Mouse (Mus musculus) forebrain, embryonic 11.5 days (tissue): Measurements from ENCODE around the gene Clrn3. TPM values are rescaled to one million over a fixed set of nuclear protein-coding genes. Genes with fewer than 3 reads are reported as not detected.

Experiments
- ATAC-seq: fragments of 200-750 bp; cut with Nextera tagmentation; replicated peaks from 2 replicates; pipeline ENCODE4 v1.8.0; 2017; ENCODE audit warnings: moderate TSS enrichment; ENCODE audit not compliant: low FRiP score
- DNase-seq: peaks from one replicate; pipeline ENCODE4 v3.0.0-alpha.2; 2017; ENCODE audit warnings: low spot score
- H3K27ac ChIP-seq: fragments of 300-500 bp; sonication (generic); 2 replicates; pipeline ENCODE4 v1.5.1; 2014; ENCODE audit warnings: low read depth, low read length
- H3K27me3 ChIP-seq: fragments of 300-500 bp; sonication (generic); 2 replicates; pipeline ENCODE4 v1.6.1; 2014; ENCODE audit warnings: mild to moderate bottlenecking, low read length, mixed read lengths; ENCODE audit not compliant: control insufficient read depth, insufficient read depth
- H3K36me3 ChIP-seq: fragments of 300-500 bp; sonication (generic); 2 replicates; pipeline ENCODE4 v1.6.1; 2014; ENCODE audit warnings: mild to moderate bottlenecking, low read length, moderate library complexity, mixed read lengths; ENCODE audit not compliant: control insufficient read depth, insufficient read depth
- H3K4me1 ChIP-seq: fragments of 300-500 bp; sonication (generic); replicated peaks from 2 replicates; pipeline ENCODE4 v1.6.1; 2014; ENCODE audit warnings: low read length, mixed read lengths; ENCODE audit not compliant: control insufficient read depth, insufficient read depth
- H3K4me2 ChIP-seq: fragments of 300-500 bp; sonication (generic); 2 replicates; pipeline ENCODE4 v1.6.1; 2014; ENCODE audit warnings: low read depth, mild to moderate bottlenecking, low read length, moderate library complexity, mixed read lengths; ENCODE audit not compliant: severe bottlenecking
- H3K4me3 ChIP-seq: fragments of 300-500 bp; sonication (generic); 2 replicates; pipeline ENCODE4 v1.5.1; 2014; ENCODE audit warnings: low read depth, low read length
- H3K9ac ChIP-seq: fragments of 300-500 bp; sonication (generic); 2 replicates; pipeline ENCODE4 v1.6.1; 2014; ENCODE audit warnings: low read length
- H3K9me3 ChIP-seq: fragments of 300-500 bp; sonication (generic); 2 replicates; pipeline ENCODE4 v1.6.1; 2016; ENCODE audit warnings: low read length, mixed read lengths; ENCODE audit not compliant: control insufficient read depth
- WGBS: fragments of 180-500 bp; shearing (Covaris S2); extraction: QIAGEN DNeasy Blood & Tissue Kit; methylation state at CpG from one replicate; pipeline ENCODE4 v1.1.7; 2014; 5-methylcytosine and 5-hydroxymethylcytosine counted together
- polyA plus RNA-seq: library from polyadenylated mRNA; unstranded; fragments of >200 nt; fragmentation: Nextera tagmentation; extraction: Ambion mirVana; gene quantifications from 2 replicates; pipeline ENCODE4 v1.2.1, GENCODE M21; 2014

Clrn3 gene
- polyA plus RNA-seq, 1 experiment from 2014 or later: not detected

DNA sequence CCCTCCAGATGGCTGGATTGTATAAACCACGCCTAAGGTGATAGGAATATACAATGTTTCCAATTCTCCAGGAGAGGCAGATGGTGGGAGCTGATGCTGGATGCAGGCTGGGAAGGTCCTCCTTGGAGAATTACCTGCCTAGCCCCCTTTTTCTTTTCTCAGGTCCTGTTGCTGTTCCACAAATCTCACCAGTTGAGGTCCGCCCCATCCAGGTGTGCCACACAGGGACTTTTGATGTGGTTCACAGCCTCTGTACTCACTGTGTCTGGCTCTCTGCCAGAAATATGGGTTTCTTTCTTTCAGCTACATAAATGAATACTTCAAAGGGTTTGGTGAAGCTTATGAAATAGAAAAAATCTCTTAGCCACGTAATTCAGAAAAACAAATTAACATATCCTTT is 13.8 kb upstream of the Clrn3 start:
- no peak overlapping the region for H3K9ac ChIP-seq
- H3K4me3 ChIP-seq: no peak overlapping the region
- no peaks in the 10 kb centered on the region for H3K36me3 ChIP-seq
- no peak overlapping the region for H3K4me2 ChIP-seq
- 81% methylated on average over 3 of the region's 3 CpGs for WGBS
- peaks cover 6% of the 10 kb centered on the region; the same call in 1 of the 2 replicates for H3K27me3 ChIP-seq
- no peak overlapping the region for H3K27ac ChIP-seq
- H3K9me3 ChIP-seq: no peaks in the 10 kb centered on the region
- no peaks in the 10 kb centered on the region for H3K4me1 ChIP-seq
- ATAC-seq (no peak), DNase-seq (no peak)

- DNase-seq: no peak
These were observed 11.0 kb upstream of the Clrn3 start for GRCm38 (mm10) chr7:135539429-135539828.

DNA sequence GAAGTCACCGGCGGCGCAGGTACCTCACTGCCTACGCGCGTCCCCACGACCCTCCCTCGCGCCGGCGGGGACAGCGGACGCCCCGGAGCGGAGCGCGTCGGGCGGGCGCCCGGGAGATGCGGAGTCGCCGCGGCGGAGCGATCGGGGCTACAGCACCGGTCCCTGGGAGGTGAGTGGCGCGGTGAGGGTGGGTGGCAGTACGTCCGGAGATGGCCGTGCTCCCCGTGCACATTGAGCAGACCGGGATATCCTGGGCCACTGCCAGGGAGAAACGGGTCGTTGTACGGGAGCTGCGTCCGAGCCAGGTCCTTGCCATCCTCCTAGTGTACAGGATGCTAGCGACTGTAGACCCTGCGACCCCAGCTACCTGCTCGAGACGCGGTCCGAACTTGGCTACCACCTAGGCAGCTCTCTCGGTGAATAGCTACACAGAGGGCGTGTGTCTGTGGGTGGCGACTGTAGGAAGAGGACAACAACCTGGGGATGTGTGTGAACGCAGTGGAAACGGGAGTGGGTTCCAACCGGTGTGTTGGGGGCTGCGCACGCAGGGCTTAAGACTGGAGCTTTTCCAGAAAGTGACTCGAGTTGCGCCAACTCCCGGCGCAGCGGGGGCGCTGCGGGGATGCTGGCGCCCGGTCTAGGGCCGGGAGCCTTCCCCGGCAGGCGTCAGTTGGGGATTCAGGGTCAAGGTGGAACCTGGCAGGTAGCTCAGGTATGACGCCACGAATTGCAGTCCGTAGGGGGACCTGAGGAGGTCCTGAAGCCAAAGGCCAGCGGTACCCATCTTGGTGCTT is 9.7 kb upstream of the Clrn3 start:
- peak overlapping the region; percentile 51 for H3K9ac ChIP-seq
- H3K4me2 ChIP-seq: peak overlapping the region; percentile 97
- H3K27me3 ChIP-seq: peaks cover 6% of the 10 kb centered on the region; the same call in 1 of the 2 replicates
- peak overlapping the region; percentile 55 for H3K4me3 ChIP-seq
- ATAC-seq (peak; percentile 79), DNase-seq (peak; percentile 62)
- no peaks in the 10 kb centered on the region for H3K4me1 ChIP-seq
- no peaks in the 10 kb centered on the region for H3K9me3 ChIP-seq
- no peaks in the 10 kb centered on the region for H3K36me3 ChIP-seq
- WGBS: 1% methylated on average over 71 of the region's 71 CpGs
- no peak overlapping the region for H3K27ac ChIP-seq

More at GRCm38 (mm10) chr7:135539429-135539828, 11.0 kb upstream of the Clrn3 start:
- H3K9me3 ChIP-seq: no peaks in the 10 kb centered on the region
- no peak for ATAC-seq
- no peaks in the 10 kb centered on the region for H3K36me3 ChIP-seq
- no peaks in the 10 kb centered on the region for H3K4me1 ChIP-seq
- H3K27ac ChIP-seq: no peak overlapping the region
- peaks cover 6% of the 10 kb centered on the region; the same call in 1 of the 2 replicates for H3K27me3 ChIP-seq
- 84% methylated on average over 2 of the region's 2 CpGs for WGBS
- H3K9ac ChIP-seq: no peak overlapping the region
- H3K4me2 ChIP-seq: no peak overlapping the region
- no peak overlapping the region for H3K4me3 ChIP-seq

DNA sequence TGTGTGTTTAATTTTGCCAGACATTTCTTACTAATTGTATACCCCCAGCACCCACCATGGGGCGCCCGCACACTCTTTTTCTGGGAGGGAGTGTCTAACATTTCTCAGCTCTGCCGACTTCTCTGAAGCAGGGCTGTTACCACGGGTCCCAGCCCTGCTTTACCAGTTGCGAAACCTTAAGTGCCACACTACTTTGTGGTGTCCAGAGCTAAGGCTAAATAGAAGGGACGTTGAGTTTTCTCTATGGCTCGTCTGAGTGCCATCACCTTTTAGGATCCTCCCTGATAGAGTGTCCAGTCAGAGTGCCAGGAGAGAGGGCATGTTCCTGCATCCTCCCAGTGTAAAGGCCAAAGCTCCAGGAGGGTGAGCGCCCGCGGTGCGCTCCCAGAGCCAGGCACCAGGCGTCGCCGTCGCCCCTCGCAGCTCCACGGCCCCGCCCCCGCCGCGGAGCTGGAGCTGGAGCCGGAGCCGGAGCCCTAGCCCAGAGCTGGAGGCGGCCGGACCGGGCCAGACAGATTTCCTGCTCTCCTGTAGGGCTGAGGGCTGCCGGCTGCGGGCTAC is 9.0 kb upstream of the Clrn3 start, which contains the start of gene Ptpre:
Gene Ptpre, plus strand, starts transcription at position 141 of the 561 bp plus-strand sequence.
- no peaks in the 10 kb centered on the region for H3K4me1 ChIP-seq
- H3K27me3 ChIP-seq: peaks cover 6% of the 10 kb centered on the region; the same call in 1 of the 2 replicates
- H3K9ac ChIP-seq: peak within 1 kb of the TSS; percentile 51
- H3K4me3 ChIP-seq: peak within 1 kb of the TSS; percentile 55
- 4% methylated on average over 27 of the region's 28 CpGs for WGBS
- H3K27ac ChIP-seq: no peak within 1 kb of the TSS
- ATAC-seq (peak; percentile 96), DNase-seq (peak; percentile 88)
- H3K9me3 ChIP-seq: no peaks in the 10 kb centered on the region
- peak within 1 kb of the TSS; percentile 97 for H3K4me2 ChIP-seq
- no peaks in the 10 kb centered on the region for H3K36me3 ChIP-seq

- 88% methylated on average over 3 of the region's 3 CpGs for WGBS
These were observed 7.5 kb upstream of the Clrn3 start for GRCm38 (mm10) chr7:135535908-135536307.

GRCm38 (mm10) chr7:135534548-135535189 is 6.2 kb upstream of the Clrn3 start:
- no peak overlapping the region for H3K9ac ChIP-seq
- peaks cover 6% of the 10 kb centered on the region; the same call in 1 of the 2 replicates for H3K27me3 ChIP-seq
- DNase-seq (no peak), ATAC-seq (no peak)
- no peak overlapping the region for H3K4me2 ChIP-seq
- no peak overlapping the region for H3K4me3 ChIP-seq
- H3K4me1 ChIP-seq: no peaks in the 10 kb centered on the region
- no peaks in the 10 kb centered on the region for H3K36me3 ChIP-seq
- no peak overlapping the region for H3K27ac ChIP-seq
- 71% methylated on average over 2 of the region's 2 CpGs for WGBS
- no peaks in the 10 kb centered on the region for H3K9me3 ChIP-seq

More at GRCm38 (mm10) chr7:135535908-135536307, 7.5 kb upstream of the Clrn3 start:
- H3K36me3 ChIP-seq: no peaks in the 10 kb centered on the region
- H3K27ac ChIP-seq: no peak overlapping the region
- DNase-seq (no peak), ATAC-seq (no peak)
- H3K4me1 ChIP-seq: no peaks in the 10 kb centered on the region
- H3K4me3 ChIP-seq: no peak overlapping the region
- no peak overlapping the region for H3K9ac ChIP-seq
- H3K4me2 ChIP-seq: no peak overlapping the region
- no peaks in the 10 kb centered on the region for H3K9me3 ChIP-seq
- peaks cover 6% of the 10 kb centered on the region; the same call in 1 of the 2 replicates for H3K27me3 ChIP-seq

DNA sequence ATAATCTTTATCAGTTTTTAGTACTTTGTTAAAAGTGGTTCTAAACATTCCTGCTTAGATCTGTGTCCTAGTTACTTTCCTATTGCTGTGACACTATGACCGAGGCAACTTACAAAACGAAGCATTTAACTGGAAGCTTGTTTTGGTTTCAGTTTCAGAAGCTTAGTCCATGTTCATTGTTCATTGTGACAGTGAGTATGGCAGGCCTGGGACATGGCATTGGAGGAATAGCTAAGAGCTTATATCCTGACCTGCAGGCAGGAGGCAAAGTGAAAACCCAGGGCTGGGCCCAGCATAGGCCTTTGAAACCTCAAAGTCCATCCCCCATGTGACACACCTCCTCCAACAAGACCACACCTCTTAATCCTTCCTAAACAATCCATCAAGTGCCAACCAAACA is 614 bp upstream of the Clrn3 start:
- no peak overlapping the region for H3K9ac ChIP-seq
- WGBS: 92% methylated on average over 2 of the region's 2 CpGs
- H3K4me3 ChIP-seq: no peak overlapping the region
- H3K27ac ChIP-seq: no peak overlapping the region
- no peaks in the 10 kb centered on the region for H3K4me1 ChIP-seq
- DNase-seq: no peak
- no peaks in the 10 kb centered on the region for H3K27me3 ChIP-seq
- no peak overlapping the region for H3K4me2 ChIP-seq
- no peak for ATAC-seq
- H3K36me3 ChIP-seq: no peaks in the 10 kb centered on the region
- no peaks in the 10 kb centered on the region for H3K9me3 ChIP-seq

GRCm38 (mm10) chr7:135527169-135527568 is 1.3 kb downstream of the Clrn3 start:
- H3K9ac ChIP-seq: no peak overlapping the region
- 73% methylated on average over 3 of the region's 3 CpGs for WGBS

More at GRCm38 (mm10) chr7:135527169-135527568, 1.3 kb downstream of the Clrn3 start:
- no peak overlapping the region for H3K27ac ChIP-seq
- no peak for ATAC-seq
- DNase-seq: no peak
- no peaks in the 10 kb centered on the region for H3K27me3 ChIP-seq
- no peaks in the 10 kb centered on the region for H3K4me1 ChIP-seq
- no peaks in the 10 kb centered on the region for H3K36me3 ChIP-seq
- H3K4me3 ChIP-seq: no peak overlapping the region
- H3K4me2 ChIP-seq: no peak overlapping the region
- no peaks in the 10 kb centered on the region for H3K9me3 ChIP-seq
